Mouse (Mus musculus) gastrocnemius, postnatal 4 days (tissue): ENCODE measurements around the gene Cox8c. TPM values are rescaled to one million over a fixed set of nuclear protein-coding genes. Genes with fewer than 3 reads are reported as not detected.

Experiments
- DNase-seq, 2 experiments: peaks; one replicate each; pipeline ENCODE4 v3.0.0; 2021 to 2022; ENCODE audit warnings: low spot score in 2 of 2, mixed read lengths in 2 of 2
- long read RNA-seq, 2 experiments: library from polyadenylated mRNA; stranded (forward); transcript quantifications; one replicate each; pipeline ENCODE4 v2.0.0; 2021
- total RNA-seq, 2 experiments: library from RNA; stranded (reverse); gene quantifications; 2 replicates each; pipeline ENCODE4 v1.2.3; 2021

Gene Cox8c
- total RNA-seq = not detected
- long read RNA-seq, experiment 1 = 0 reads
- long read RNA-seq, experiment 2 = 0 reads

DNA sequence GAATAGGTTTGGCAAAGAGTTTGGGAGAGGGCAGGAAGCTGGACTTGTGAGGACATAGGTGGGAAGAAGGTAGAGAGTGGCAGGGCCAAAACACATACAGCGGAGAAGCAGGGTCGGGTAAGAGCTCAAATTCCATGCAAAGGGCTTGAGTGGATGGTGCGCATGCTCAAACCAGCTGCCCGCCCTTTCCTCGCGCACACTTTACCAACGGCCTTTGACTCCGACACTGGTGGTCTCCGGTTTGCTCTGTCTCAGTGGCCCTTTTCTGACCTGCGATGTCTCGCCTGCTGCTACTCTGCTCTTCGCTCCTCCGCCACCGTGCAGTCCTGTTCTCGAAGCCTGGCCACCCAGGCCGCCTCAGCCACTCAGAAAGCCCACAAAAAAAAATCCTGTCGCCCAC lies at the start of gene Cox8c:
Cox8c (plus strand) TSS at position 226 of the 400 bp plus-strand sequence.
- no peak for DNase-seq

- DNase-seq = no peak
These were observed 38.3 kb upstream of the Cox8c start for GRCm38 (mm10) chr12:102860806-102861205.

GRCm38 (mm10) chr12:102869802-102870201 lies 29.3 kb upstream of the Cox8c start:
- DNase-seq = no peak

DNA sequence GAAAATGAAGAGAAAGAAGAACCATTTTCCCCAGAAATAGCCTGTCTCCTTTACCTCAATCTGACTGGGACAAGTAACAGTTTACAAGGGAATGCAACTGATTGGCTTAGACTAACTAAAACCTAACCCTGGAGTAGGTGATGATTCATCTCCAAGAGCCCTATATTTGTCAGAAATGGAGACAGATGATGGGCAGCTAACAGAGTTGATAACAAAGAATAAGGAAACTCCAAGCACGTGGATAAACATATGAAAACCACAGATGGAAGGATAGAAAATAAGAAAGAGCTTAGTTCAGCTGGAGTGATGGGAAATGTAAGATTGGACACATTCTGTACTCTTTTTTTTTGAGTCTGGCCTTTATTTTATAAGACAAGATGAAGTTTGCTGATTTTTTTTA lies 28.6 kb upstream of the Cox8c start:
- no peak for DNase-seq

GRCm38 (mm10) chr12:102877301-102878030 lies 21.6 kb upstream of the Cox8c start:
- DNase-seq = peak; percentile 20 to 44

DNA sequence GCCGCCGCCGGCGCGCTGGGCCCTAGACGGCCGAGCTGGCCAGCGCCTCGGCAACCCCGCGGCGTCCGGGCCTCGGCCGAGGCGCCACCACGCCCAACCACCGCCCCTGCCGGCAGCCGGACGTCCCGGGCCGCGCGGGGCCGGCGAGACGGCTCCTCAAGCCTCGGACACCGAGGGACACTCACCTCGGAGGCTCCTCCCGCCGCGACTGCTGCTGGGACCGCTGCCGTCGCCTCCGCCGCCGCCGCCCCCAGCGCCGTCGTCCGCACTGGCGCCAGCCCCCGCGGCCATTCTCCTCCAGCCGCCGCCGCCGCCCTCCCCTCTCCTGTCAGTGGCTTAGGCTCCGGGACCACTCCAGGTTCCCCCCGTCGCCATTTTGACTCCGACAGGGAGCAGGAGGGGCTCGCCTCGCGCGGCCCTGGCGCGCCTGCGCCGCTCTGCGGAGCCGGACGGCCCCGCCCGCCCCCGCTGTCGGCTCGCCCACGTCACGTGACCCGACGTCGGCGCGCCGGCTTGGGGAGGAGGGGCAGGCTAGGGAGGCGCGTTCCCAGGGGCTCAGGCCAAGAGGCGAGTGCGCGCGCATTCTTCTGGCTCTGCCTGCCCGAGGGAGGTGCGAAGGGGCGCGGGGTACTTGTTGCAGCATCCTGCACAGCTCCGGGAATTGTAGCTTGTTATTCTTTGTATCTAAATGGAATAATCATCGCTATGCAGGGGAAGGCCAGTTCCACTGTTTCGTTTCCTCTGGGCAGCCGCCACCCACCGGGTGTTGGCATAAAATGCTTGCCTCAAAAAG lies 20.9 kb upstream of the Cox8c start, which contains the start of gene Btbd7:
Btbd7 (minus strand) TSS at position 441 of the 793 bp plus-strand sequence.
- DNase-seq = peak; percentile 98 to 99

- peak in 1 of 2 experiments; percentile 16 for DNase-seq
These were observed 20.2 kb upstream of the Cox8c start for GRCm38 (mm10) chr12:102878901-102879300.

DNA sequence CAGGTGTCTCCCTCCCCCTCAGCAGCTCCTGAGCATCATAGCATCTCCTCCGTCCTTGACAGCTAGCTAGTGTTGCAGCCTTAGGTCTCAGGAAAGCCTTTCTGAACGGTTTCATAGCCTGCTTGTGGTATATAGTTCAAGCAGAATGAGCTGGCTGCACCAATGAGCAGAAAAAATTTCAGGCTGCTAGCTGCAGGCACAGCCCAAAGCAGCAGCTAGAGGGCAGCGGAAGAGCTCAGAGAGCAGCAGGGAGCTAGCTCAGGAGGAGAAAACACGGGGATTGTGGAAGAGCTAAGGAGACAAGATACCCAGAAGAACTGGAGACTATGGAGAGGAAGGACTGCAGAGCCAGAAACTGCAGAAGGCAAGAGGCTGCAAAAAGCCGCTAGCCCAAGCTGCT lies 13.4 kb upstream of the Cox8c start:
- no peak for DNase-seq

DNA sequence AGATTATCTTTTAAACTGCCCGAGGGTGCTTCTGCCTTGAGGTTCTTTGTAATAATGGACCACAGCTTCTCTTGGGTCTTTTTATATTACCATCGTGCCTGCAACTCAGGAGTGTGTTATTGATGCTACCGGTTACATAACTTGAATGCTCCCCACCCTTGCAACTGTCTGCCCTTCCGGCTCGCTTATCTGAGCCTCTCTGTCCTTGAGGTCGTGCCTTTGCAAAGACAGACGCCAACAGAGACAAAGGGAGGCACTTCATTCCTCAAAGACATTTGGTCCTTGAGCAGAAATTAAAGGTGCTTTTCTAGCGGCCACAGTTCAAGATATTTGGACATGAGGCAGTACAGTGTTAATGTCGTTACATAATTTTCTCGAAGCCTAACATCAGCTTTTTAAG lies 11.8 kb upstream of the Cox8c start:
- no peak for DNase-seq

- DNase-seq = no peak
These were observed 10.5 kb upstream of the Cox8c start for GRCm38 (mm10) chr12:102888568-102888967.

- no peak for DNase-seq
These were observed 9.1 kb downstream of the Cox8c start for GRCm38 (mm10) chr12:102908191-102908590.

DNA sequence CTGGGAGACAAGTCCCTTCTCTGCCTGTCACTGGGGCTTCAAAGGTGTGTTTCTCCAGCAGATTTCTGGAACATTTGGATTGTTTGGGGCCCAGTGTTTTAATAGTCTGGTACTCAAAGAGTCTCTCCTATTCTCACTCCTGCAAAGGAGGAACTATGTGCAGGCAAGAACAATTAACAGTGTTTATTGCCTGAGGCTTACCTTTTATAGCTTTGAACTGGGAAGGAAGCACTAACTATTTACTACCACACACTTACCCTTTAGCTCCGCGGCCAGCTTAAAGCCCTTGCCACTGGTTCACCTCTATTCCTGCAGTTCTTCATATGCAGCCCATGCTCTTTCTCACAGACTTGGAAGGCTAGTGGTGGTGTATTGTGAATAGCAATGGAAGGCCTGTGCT lies 17.0 kb downstream of the Cox8c start:
- no peak for DNase-seq

DNA sequence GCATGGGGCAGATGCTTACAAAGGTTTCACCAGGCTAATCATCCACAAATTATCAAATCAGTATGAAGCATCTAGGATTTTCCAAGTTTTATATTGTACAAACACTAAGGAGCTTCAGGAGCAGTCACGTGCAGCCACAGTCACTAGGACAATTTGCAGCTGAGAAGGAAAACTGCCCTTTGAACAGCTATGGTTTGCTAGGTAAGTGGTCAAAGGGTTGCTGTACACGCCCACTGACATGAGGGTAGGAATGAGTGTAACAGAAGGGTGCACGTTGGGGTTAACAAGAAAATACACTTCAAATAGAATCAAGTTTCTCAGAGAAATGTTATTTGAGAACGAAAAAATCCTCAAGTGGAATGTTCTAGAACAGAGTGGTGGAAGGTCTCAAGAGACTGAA lies 30.6 kb downstream of the Cox8c start:
- no peak for DNase-seq

- DNase-seq = no peak
These were observed 31.2 kb downstream of the Cox8c start for GRCm38 (mm10) chr12:102930335-102930734.

- DNase-seq = no peak
These were observed 31.7 kb downstream of the Cox8c start for GRCm38 (mm10) chr12:102930789-102931188.

- DNase-seq = no peak
These were observed 36.8 kb downstream of the Cox8c start for GRCm38 (mm10) chr12:102935892-102936291.

DNA sequence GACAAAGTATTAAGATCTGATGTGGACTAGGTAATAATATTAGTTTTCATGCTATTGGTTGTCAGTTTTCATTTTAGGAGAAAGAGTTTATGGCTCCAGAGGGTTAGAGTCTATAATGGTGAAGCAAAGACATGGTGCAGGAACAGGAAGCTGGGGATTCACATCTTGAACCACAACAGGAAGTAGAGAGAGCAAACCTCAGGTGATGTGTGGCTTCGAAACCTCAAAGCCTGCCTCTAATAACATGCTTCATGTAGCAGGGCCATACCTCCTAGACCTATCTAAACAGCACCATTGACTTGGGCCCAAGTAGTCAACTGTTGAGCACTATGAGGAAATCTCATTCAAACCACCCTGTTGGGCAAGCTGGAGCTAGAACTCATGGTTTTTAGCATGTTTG lies 46.5 kb downstream of the Cox8c start:
- no peak for DNase-seq

GRCm38 (mm10) chr12:102947826-102948225 lies 48.7 kb downstream of the Cox8c start:
- no peak for DNase-seq

DNA sequence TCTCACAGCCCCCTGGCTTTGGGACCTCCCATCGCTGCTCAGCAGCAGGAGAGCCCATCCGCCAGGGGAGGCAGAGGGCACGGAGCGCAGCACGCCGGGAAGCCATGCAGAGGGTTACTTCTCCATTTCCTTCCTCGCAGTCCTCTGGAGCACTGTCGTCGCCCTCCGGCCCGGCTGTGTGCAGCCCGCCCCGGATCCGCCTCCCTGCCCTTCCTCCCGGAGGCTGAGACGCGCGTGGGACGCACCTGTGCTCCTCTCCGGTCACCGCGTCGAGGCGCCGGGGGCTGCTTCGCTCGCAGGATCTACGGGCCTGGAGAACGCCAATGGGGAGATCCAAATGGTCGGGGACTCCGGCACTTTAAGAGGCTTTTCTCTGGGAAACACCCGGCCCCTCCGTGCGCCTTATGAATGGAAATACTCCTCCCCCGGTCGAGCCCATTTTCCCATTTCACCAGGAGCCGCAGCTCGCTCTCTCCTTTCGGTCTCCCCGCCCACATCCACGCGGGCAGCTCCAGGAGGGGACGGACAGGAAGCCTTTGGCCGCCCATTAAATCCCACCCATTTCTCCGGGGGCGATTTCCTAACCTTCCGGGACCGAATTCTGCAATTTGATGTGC lies 49.8 kb downstream of the Cox8c start, which contains the start of gene Unc79:
Unc79 (plus strand) TSS at position 82 of the 617 bp plus-strand sequence.
- DNase-seq = peak in 1 of 2 experiments; percentile 36

- DNase-seq = peak; percentile 35 to 66
These were observed 50.5 kb downstream of the Cox8c start for GRCm38 (mm10) chr12:102949395-102950208.
